Comparison of ENCODE assay signal across 16 mouse cellular contexts in the genomic region with DNA sequence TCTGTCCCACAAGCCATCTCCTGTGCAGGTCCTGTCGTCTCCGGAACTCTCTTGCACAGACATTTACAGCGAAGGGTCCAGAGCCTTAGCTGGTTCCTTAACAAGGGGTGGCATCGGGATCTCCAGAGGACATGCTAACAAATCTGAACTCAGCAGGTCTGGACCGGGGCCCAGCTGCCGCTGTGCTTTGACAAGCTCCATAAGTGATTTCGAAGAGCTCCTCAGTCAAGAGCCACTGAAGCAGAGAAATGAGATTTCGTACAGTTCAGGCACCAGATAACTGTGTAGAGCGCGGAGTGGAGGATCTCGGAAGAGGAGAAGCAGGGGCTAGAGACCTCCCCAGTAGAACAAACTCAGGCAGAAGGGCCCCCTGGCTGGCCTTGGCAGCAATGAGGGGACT.
DNase-seq lines count a peak whose midpoint lies in the region; ATAC-seq and TF ChIP-seq lines count a peak whose summit lies in the region.
"Had no signal": no experiment of that assay in that cellular context is flagged by ENCODE, and none has a peak within 500 bp of the region (broad histone marks: within the 10 kb centered on the region; RNA-seq: fewer than 3 reads in every experiment).

No protein-coding gene starts in this region.

- peak overlapping the region; percentile 78 for H3K27ac ChIP-seq in hindbrain, embryonic 10.5 days
- no peak overlapping the region for H3K27ac ChIP-seq in hindbrain, embryonic 11.5 days (ENCODE audit: low read depth, low read length)
- H3K27ac ChIP-seq in hindbrain, postnatal 0 days, result peak overlapping the region; percentile 16; the same call in 1 of the 2 replicates
- H3K27ac ChIP-seq: embryonic facial prominence, embryonic 13.5 days; heart, embryonic 10.5 days; limb, embryonic 13.5 days had no signal

- ATAC-seq in hindbrain, embryonic 11.5 days (ENCODE audit: low FRiP score), result no peak
- ATAC-seq in hindbrain, postnatal 0 days, result peak; percentile 61

- 76% methylated on average over 11 of the region's 11 CpGs for whole genome bisulfite sequencing in hindbrain, embryonic 10.5 days
- WGBS in hindbrain, embryonic 11.5 days, result 75% methylated on average over 11 of the region's 11 CpGs
- WGBS in hindbrain, postnatal 0 days, result 36% methylated on average over 11 of the region's 11 CpGs

- H3K9me3 ChIP-seq in hindbrain, embryonic 10.5 days, result peaks cover 2% of the 10 kb centered on the region; the same call in 1 of the 2 replicates
- no peaks in the 10 kb centered on the region for H3K9me3 ChIP-seq in hindbrain, embryonic 11.5 days (ENCODE audit: control insufficient read depth, low read length)
- H3K9me3 ChIP-seq in hindbrain, postnatal 0 days (ENCODE audit: low read length), result no peaks in the 10 kb centered on the region
- H3K9me3 ChIP-seq: embryonic facial prominence, embryonic 13.5 days; heart, embryonic 10.5 days had no signal

- no peak for TF ChIP-seq CTCF in hindbrain, postnatal 0 days (IDR thresholded peaks at IDR 0.05; ENCODE audit: low read depth)

- H3K4me3 ChIP-seq in hindbrain, embryonic 10.5 days, result no peak overlapping the region
- H3K4me3 ChIP-seq in hindbrain, embryonic 11.5 days (ENCODE audit: low read depth, low read length), result no peak overlapping the region
- H3K4me3 ChIP-seq in hindbrain, postnatal 0 days (ENCODE audit: low read length), result no peak overlapping the region
- H3K4me3 ChIP-seq: embryonic facial prominence, embryonic 13.5 days; heart, embryonic 10.5 days; limb, embryonic 13.5 days had no signal

- H3K4me1 ChIP-seq in hindbrain, embryonic 10.5 days (replicated peaks), result peaks cover 44% of the 10 kb centered on the region
- no peaks in the 10 kb centered on the region for H3K4me1 ChIP-seq in hindbrain, embryonic 11.5 days (replicated peaks; ENCODE audit: control insufficient read depth, insufficient read depth, low read length)
- H3K4me1 ChIP-seq in hindbrain, postnatal 0 days (ENCODE audit: insufficient read depth, low read length), result peaks cover 18% of the 10 kb centered on the region; the same call in 1 of the 2 replicates

- H3K4me2 ChIP-seq in hindbrain, embryonic 11.5 days (replicated peaks; ENCODE audit: low read depth, low read length), result no peak overlapping the region
- 0 out of 2 replicates have a peak overlapping the region, but pooled peaks have one; percentile 8 for H3K4me2 ChIP-seq in hindbrain, postnatal 0 days (ENCODE audit: low read depth, low read length)
- H3K4me2 ChIP-seq: embryonic facial prominence, embryonic 13.5 days; limb, embryonic 13.5 days; midbrain, embryonic 11.5 days had no signal

- no peaks in the 10 kb centered on the region for H3K27me3 ChIP-seq in hindbrain, embryonic 10.5 days (ENCODE audit: insufficient read depth, poor library complexity, severe bottlenecking)
- no peaks in the 10 kb centered on the region for H3K27me3 ChIP-seq in hindbrain, embryonic 11.5 days (ENCODE audit: control insufficient read depth, insufficient read depth, low read length)
- no peaks in the 10 kb centered on the region for H3K27me3 ChIP-seq in hindbrain, postnatal 0 days (ENCODE audit: insufficient read depth, low read length)
- H3K27me3 ChIP-seq: embryonic facial prominence, embryonic 13.5 days; limb, embryonic 13.5 days had no signal

- no peak overlapping the region for H3K9ac ChIP-seq in hindbrain, embryonic 11.5 days (ENCODE audit: low read depth, low read length)
- no peak overlapping the region for H3K9ac ChIP-seq in hindbrain, postnatal 0 days (replicated peaks; ENCODE audit: low read length)
- H3K9ac ChIP-seq: embryonic facial prominence, embryonic 13.5 days; limb, embryonic 13.5 days had no signal

- H3K36me3 ChIP-seq in hindbrain, embryonic 10.5 days, result no peaks in the 10 kb centered on the region
- H3K36me3 ChIP-seq in hindbrain, embryonic 11.5 days (ENCODE audit: control insufficient read depth, insufficient read depth, low read length), result no peaks in the 10 kb centered on the region
- H3K36me3 ChIP-seq in hindbrain, postnatal 0 days (ENCODE audit: insufficient read depth, low read length), result no peaks in the 10 kb centered on the region
- H3K36me3 ChIP-seq: embryonic facial prominence, embryonic 13.5 days; heart, embryonic 10.5 days; limb, embryonic 13.5 days had no signal

- peak; percentile 66 to 72 for DNase-seq in cerebellum, postnatal 14 days
- no peak for DNase-seq in cerebellum, adult 8-10 months
- no peak for DNase-seq in hindbrain, embryonic 10.5 days (ENCODE audit: low spot score)
- DNase-seq in hindbrain, embryonic 11.5 days (ENCODE audit: low spot score), result no peak
- DNase-seq in lung, postnatal 10 days, result peak; percentile 30
- DNase-seq in lung, postnatal 36 days, result no peak
- DNase-seq in hindbrain, postnatal 0 days (ENCODE audit: low spot score), result peak; percentile 75
- DNase-seq in adrenal gland, postnatal 36 days, result no peak
- DNase-seq: adrenal gland, postnatal 25 days; heart, postnatal 36 days; kidney, adult 2 months; right cerebral cortex, postnatal 25 days had no signal

Comparison
In these comparisons a context has a peak if more than half of its experiments do, and no peak if none do; other contexts are left out.
1. DNase-seq: peak in cerebellum, postnatal 14 days (2 of 2), lung, postnatal 10 days (single experiment) and hindbrain, postnatal 0 days (single experiment); none in cerebellum, adult 8-10 months (single experiment), hindbrain, embryonic 10.5 days (single experiment), hindbrain, embryonic 11.5 days (single experiment), lung, postnatal 36 days (single experiment) and adrenal gland, postnatal 36 days (0 of 2).